Mouse (Mus musculus) neural tube, embryonic 14.5 days (tissue): Measurements from ENCODE around the gene Alox5. TPM values are rescaled to one million over a fixed set of nuclear protein-coding genes. Genes with fewer than 3 reads are reported as not detected.

ENCODE experiments used
- ATAC-seq: fragments of 200-750 bp; cut with Nextera tagmentation; 2 replicates; pipeline ENCODE4 v1.8.0; 2017; ENCODE audit warnings: low read depth, mild to moderate bottlenecking, moderate TSS enrichment, moderate library complexity
- H3K27ac ChIP-seq: fragments of 300-500 bp; sonication (generic); 2 replicates; pipeline ENCODE4 v1.5.1; 2014; ENCODE audit warnings: low read depth, mild to moderate bottlenecking, control low read depth, low read length, moderate library complexity, mixed read lengths
- H3K27me3 ChIP-seq: fragments of 300-500 bp; sonication (generic); 2 replicates; pipeline ENCODE4 v1.6.1; 2014; ENCODE audit warnings: low read length; ENCODE audit not compliant: control insufficient read depth, insufficient read depth
- H3K36me3 ChIP-seq: fragments of 300-500 bp; sonication (generic); 2 replicates; pipeline ENCODE4 v1.6.1; 2014; ENCODE audit warnings: low read length, mixed read lengths; ENCODE audit not compliant: control insufficient read depth, insufficient read depth
- H3K4me1 ChIP-seq: fragments of 300-500 bp; sonication (generic); 2 replicates; pipeline ENCODE4 v1.6.1; 2014; ENCODE audit warnings: low read length; ENCODE audit not compliant: control insufficient read depth, insufficient read depth
- H3K4me2 ChIP-seq: fragments of 300-500 bp; sonication (generic); 2 replicates; pipeline ENCODE4 v1.6.1; 2014; ENCODE audit warnings: mild to moderate bottlenecking, low read depth, low read length, control low read depth
- H3K4me3 ChIP-seq: fragments of 300-500 bp; sonication (generic); 2 replicates; pipeline ENCODE4 v1.5.1; 2014; ENCODE audit warnings: low read depth, low read length, control low read depth, mixed read lengths
- H3K9ac ChIP-seq: fragments of 300-500 bp; sonication (generic); replicated peaks from 2 replicates; pipeline ENCODE4 v1.6.1; 2014; ENCODE audit warnings: low read depth, mild to moderate bottlenecking, control low read depth, low read length, mixed read lengths
- H3K9me3 ChIP-seq: fragments of 300-500 bp; sonication (generic); 2 replicates; pipeline ENCODE4 v1.6.1; 2016; ENCODE audit warnings: low read length; ENCODE audit not compliant: control insufficient read depth
- WGBS: fragments of 180-500 bp; shearing (Covaris S2); extraction: QIAGEN DNeasy Blood & Tissue Kit; methylation state at CpG from one replicate; pipeline ENCODE4 v1.1.7; 2014; 5-methylcytosine and 5-hydroxymethylcytosine counted together
- polyA plus RNA-seq: library from polyadenylated mRNA; unstranded; fragments of >200 nt; fragmentation: Nextera tagmentation; extraction: Ambion mirVana; gene quantifications from 2 replicates; pipeline ENCODE4 v1.2.1, GENCODE M21; 2014

Alox5 gene
- polyA plus RNA-seq, 1 experiment from 2014 or later = 0.72 TPM

GRCm38 (mm10) chr6:116423664-116424063 is 37.3 kb downstream of the Alox5 start:
- no peak for ATAC-seq
- Histone ChIP-seq H3K27ac (no peak overlapping the region), H3K36me3 (no peaks in the 10 kb centered on the region), H3K9me3 (no peaks in the 10 kb centered on the region), H3K4me2 (no peak overlapping the region), H3K27me3 (no peaks in the 10 kb centered on the region), H3K4me3 (no peak overlapping the region), H3K9ac (no peak overlapping the region), H3K4me1 (no peaks in the 10 kb centered on the region)
- 66% methylated on average over 2 of the region's 2 CpGs for WGBS

DNA sequence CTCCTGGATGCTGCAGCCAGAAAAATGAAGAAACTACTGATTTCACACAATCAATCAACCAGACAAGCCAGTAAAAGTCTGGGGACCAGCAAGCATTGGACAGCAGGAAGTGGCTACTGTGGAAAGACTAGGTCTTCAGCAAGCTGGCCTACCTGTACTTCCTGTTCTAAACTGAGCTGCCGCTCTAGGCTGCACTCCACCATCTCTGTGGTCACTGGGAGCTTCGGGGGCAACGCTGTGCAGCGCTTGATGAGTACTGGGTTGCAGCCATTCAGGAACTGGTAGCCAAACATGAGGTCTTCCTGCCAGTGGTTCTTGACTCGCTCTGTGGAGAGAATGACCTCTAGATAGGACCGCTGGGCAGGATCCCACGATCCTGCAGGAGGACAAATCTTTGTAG is 38.0 kb downstream of the Alox5 start:
- Histone ChIP-seq H3K4me2 (no peak overlapping the region), H3K9me3 (no peaks in the 10 kb centered on the region), H3K27me3 (no peaks in the 10 kb centered on the region), H3K27ac (no peak overlapping the region), H3K9ac (no peak overlapping the region), H3K36me3 (no peaks in the 10 kb centered on the region), H3K4me3 (no peak overlapping the region), H3K4me1 (no peaks in the 10 kb centered on the region)
- ATAC-seq = no peak
- 88% methylated on average over 7 of the region's 7 CpGs for WGBS

DNA sequence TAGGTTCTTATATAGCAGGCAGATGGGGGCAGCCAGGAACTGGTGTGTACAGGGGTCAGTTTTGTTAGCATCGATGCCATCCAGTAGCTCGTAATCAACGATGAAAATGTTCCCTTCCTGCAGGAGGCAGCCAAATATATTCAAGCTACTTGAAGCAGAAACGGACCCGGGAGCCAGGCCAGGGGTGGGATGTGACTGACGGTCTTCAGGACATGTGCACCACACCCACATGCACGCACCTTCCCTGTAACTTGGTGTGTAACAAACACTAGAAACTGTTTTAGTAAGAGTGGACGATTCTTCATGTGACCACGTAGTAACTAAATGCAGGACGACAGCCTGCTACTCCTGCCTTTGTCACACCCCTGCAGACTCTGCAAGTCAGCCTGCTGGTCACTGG is 40.7 kb downstream of the Alox5 start:
- no peaks in the 10 kb centered on the region for H3K27me3 ChIP-seq
- no peak overlapping the region for H3K4me3 ChIP-seq
- no peak overlapping the region for H3K4me2 ChIP-seq
- 88% methylated on average over 10 of the region's 10 CpGs for WGBS
- H3K36me3 ChIP-seq = no peaks in the 10 kb centered on the region
- no peak for ATAC-seq
- H3K27ac ChIP-seq = no peak overlapping the region
- no peaks in the 10 kb centered on the region for H3K9me3 ChIP-seq
- H3K4me1 ChIP-seq = no peaks in the 10 kb centered on the region
- H3K9ac ChIP-seq = no peak overlapping the region

- H3K4me2 ChIP-seq = no peak overlapping the region
- H3K9me3 ChIP-seq = no peaks in the 10 kb centered on the region
- H3K27ac ChIP-seq = no peak overlapping the region
- no peak overlapping the region for H3K9ac ChIP-seq
- WGBS = 84% methylated on average over 6 of the region's 6 CpGs
- no peak overlapping the region for H3K4me3 ChIP-seq
- H3K4me1 ChIP-seq = no peaks in the 10 kb centered on the region
- no peak for ATAC-seq
- H3K36me3 ChIP-seq = no peaks in the 10 kb centered on the region
- H3K27me3 ChIP-seq = no peaks in the 10 kb centered on the region
Measured at GRCm38 (mm10) chr6:116419699-116420098, 41.3 kb downstream of the Alox5 start.

DNA sequence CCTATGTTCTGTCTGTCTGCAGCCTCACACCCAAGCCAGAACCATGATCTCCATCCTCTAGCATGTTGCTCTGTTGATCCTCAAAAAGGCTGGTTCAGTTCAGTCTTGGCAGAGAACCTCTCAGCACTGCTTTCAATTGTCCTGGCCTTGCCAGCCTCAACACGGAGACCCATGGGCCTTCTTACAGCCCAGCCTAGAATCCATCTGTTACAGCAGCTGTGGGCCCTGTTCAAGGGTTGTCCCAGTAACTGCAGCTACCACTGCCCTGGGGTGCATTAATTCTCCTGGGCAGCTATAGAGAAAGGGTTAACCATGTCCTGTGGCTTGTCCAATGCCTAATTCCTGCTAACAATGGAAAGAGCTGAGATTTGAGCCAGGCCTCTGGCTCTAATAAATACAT is 42.5 kb downstream of the Alox5 start:
- 81% methylated on average over 1 of the region's 1 CpGs for WGBS
- no peak overlapping the region for H3K4me3 ChIP-seq
- no peaks in the 10 kb centered on the region for H3K9me3 ChIP-seq
- H3K4me2 ChIP-seq = no peak overlapping the region
- no peak overlapping the region for H3K27ac ChIP-seq
- ATAC-seq = no peak
- H3K36me3 ChIP-seq = no peaks in the 10 kb centered on the region
- no peaks in the 10 kb centered on the region for H3K27me3 ChIP-seq
- H3K9ac ChIP-seq = no peak overlapping the region
- no peaks in the 10 kb centered on the region for H3K4me1 ChIP-seq

DNA sequence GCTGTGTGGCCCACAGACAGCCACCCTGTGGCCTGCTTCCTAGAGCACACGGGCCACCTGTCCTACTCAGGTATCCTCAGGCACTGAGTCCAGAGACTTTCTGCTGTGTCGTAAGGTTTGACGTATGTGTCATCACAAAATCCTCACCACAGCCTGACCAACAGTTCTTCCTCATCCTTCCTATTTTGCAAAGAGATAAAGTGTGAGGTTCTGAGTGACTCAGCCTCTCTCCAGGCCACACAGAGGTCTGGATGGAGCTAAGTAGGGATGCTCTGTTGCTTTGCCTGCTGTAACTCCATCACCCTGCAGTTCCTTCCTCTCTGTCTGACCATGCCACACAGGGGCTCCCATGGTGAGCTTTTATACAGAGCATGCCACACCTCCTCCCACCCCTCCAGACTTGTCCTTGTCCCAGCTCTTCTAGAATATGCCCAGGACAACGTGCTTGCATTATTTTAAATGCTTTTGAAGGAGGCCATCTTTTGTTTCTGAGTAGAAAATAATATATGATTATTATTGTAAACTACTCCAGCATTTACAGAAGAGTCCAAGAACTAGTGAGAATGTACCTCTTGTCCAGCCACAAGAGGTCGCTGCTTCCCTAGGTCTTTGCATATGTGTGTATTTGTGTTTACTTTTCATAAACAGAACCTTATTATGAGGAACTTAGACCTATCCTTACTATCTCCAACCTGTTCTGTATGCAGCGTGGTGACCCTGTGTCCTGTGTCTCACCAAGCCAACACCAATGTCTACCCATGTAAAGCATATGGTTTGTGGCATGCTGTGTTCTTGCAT is 43.3 kb downstream of the Alox5 start:
- H3K4me2 ChIP-seq = no peak overlapping the region
- WGBS = 68% methylated on average over 6 of the region's 6 CpGs
- no peaks in the 10 kb centered on the region for H3K9me3 ChIP-seq
- 0 out of 2 replicates have a peak, but pooled peaks cover under 1% of the 10 kb centered on the region for H3K36me3 ChIP-seq
- no peak overlapping the region for H3K9ac ChIP-seq
- H3K27ac ChIP-seq = no peak overlapping the region
- ATAC-seq = no peak
- H3K4me3 ChIP-seq = no peak overlapping the region
- H3K4me1 ChIP-seq = no peaks in the 10 kb centered on the region
- H3K27me3 ChIP-seq = no peaks in the 10 kb centered on the region

DNA sequence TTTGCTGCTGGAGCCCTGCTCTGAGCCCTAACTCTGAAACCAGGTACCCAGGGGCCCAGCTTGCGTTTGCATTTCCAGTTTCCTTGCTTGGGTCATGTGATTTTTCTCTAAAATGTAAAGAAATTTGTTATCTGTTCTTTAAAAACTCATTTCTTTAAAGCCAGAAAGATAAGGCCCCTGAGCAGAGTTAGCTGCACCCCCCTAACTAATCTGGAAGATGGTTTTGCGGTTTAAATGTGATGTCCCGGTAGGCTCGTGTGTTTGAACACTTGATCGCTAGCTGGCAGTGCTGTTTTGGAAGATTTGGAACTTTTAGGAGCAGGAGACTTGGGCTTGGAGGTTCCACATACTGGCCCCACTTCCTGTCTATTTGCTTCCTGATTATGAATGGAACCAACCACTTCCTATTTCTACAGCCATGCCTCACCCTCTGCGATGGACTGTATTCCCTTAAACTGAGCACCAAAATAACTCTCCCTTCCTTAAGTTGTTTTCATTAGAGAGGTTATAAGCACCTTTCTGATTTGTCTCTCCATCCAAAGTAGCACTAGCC is 44.9 kb downstream of the Alox5 start:
- Histone ChIP-seq H3K27me3 (no peaks in the 10 kb centered on the region), H3K36me3 (0 out of 2 replicates have a peak, but pooled peaks cover 6% of the 10 kb centered on the region), H3K4me3 (no peak overlapping the region), H3K9me3 (no peaks in the 10 kb centered on the region), H3K27ac (no peak overlapping the region), H3K9ac (no peak overlapping the region), H3K4me2 (no peak overlapping the region), H3K4me1 (no peaks in the 10 kb centered on the region)
- no peak for ATAC-seq
- 89% methylated on average over 6 of the region's 6 CpGs for WGBS

DNA sequence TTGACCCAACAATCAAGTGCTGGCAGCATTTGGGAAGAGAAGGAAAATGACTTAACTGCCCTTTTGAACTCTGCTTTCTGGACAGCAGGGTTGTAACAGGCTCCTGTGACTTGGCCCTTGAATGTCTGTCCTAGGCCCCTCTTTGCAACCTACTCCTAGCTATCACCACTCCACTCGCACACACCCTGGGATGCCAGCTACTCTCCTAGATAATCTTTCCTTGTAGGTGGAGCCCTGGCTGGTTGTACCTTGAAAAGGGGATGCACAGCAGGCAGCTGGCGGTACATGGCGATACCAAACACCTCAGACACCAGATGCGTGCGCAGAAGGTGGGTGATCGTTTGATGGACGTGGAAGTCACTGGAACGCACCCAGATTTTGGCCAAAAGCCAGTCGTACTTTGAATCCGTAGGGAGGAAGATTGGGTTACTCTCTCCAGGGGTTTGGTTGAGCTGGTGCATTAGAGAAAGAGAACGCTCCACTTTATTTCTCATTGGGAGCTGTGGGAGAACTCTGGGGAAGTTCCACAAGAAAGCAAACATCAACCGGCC is 45.8 kb downstream of the Alox5 start:
- Histone ChIP-seq H3K27me3 (no peaks in the 10 kb centered on the region), H3K4me3 (no peak overlapping the region), H3K9ac (no peak overlapping the region), H3K4me2 (no peak overlapping the region), H3K27ac (no peak overlapping the region), H3K36me3 (0 out of 2 replicates have a peak, but pooled peaks cover 6% of the 10 kb centered on the region), H3K4me1 (no peaks in the 10 kb centered on the region), H3K9me3 (no peaks in the 10 kb centered on the region)
- 87% methylated on average over 12 of the region's 12 CpGs for WGBS
- ATAC-seq = no peak
